Mouse (Mus musculus) megakaryocyte-erythroid progenitor cell, adult 5 weeks (primary cell): ENCODE results near the gene Zkscan16. TPM values are rescaled to one million over a fixed set of nuclear protein-coding genes. Genes with fewer than 3 reads are reported as not detected.

ENCODE experiments used
- polyA plus RNA-seq: library from polyadenylated mRNA; stranded (reverse); fragments of >175 nt; gene quantifications from 2 replicates; pipeline ENCODE4 v1.2.3, GENCODE M21; 2012

Gene Zkscan16
- polyA plus RNA-seq: not detected in 2 replicates

DNA sequence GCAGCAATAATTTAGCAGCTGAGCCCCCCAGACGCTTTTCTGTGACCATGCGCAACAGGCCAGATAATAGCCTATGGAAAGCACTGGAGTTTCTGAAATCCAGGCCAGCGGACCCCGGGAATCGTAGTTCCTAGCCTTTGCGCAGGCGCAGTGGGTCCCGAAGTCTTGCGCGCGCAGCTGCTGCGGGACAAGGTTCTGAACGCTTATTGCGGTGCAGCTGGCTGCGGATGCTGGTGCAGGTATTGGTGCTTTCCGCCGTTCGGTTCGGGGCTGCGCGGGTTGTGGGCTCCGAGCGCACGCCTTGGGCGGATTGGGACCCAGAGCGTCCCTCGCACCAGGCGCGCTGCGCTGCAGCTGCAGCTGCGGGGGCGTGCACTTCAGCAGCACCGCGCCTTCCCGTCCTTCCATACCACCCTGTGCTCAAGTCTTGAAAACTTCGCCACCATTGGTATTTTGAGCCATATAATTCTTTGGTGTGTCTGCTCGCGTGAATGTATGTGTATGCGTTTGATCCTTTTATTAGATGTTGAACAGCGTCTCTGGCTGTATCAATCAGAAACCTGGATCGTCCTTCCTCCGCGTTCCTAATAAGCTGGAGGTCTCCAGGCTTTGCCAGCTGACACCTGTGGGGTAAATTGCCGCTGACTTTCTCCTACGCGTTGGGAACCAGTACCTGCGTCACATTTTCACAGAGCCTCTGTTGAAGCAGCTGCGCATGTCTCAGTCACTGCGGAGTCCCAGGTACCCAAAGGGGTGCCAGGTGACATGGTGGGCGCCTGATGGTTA is at the start of gene Zkscan16:
Gene Zkscan16 (plus strand): TSS at position 209 of the 786 bp plus-strand sequence.

DNA sequence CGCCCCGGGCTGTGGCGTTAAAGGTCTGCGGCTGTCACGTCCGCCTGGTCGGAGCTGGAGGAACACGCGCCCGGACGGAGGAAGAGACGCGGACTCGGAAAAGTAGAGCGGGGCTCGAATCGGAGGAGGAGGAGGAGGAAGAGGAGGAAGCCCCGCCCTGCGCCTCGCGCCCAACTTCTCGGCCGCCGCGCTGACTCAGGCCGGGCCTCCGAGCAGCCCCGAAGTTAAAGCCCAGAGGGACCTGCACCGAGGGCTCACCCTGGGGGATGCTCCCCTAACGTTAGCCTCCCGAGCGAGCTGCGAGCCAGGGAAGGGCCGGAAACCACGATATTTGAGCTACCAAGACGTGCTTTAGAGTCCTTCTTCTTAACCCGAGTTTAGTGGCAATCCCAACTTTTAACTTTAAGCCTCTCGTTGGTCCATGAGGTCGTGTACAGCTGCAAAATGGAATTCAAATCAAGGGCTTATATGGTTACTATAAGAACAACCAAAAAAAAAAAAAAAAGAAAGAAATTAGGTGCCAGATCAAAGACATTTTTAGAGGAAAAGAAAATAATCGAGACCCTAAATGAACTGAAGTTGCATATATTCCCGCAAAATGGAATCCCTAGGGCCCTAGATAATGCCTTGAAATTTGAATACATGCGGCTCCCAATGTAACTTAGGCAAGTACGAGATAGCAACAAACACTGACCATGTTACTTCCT is 30.6 kb upstream of the Zkscan16 start, which contains the start of gene Ecpas:
Gene Ecpas (minus strand): TSS at position 121 of the 707 bp plus-strand sequence.

DNA sequence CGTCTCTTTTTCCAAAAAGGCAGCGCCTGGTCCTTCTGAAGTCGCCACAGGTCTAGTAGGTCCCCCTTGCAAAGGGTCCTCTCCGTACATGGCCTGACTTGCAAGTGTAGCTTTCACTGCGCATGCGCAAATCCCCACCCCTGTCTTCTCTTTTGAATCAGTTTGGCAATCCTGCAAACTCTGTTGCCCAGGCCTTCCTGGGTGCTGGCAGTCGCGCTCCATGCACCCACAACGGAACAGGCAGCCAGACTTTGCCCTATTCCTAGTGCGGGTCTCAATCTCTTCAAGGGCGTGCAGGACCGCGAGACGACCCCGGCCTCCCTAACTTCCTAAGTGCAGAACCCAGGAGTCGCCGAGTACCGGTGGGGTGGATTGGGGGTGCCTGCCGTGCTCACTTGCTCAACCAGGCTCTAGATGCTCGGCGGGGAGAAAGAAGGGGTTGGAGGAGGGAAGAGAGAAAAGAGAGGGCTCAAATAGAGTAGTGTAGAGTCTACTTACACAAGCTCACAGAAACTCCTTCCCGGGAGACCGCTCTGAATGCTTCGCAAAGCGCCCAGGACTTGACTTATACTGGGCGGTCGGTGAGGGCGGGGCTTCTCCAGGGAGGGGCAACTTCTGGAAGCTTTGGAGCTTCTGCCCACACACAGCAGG is 43.2 kb downstream of the Zkscan16 start, which contains the start of gene Ptgr1:
Gene Ptgr1 (minus strand): TSS at position 580 of the 651 bp plus-strand sequence.

DNA sequence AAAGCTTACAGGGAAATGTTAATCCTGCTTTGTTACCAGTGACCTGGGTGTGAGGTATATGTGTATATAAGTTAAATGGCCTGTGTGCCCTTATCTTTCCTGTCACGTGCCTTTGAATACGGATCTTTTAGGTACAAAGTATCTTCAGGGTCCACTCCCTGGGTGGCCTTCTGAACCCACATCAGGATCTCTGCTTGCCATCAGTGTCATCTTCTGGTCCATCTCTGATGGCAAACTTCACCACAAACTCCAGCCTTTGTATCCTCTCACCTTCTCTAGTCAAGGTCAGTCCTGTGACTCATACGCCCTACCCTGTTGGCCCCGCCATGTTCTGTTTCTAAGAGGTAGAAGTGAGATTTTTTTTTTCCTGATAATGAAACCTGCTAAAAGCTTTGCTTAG is 51.3 kb downstream of the Zkscan16 start, which contains the start of gene Dnajc25:
Gene Dnajc25 (plus strand): TSS at position 301 of the 400 bp plus-strand sequence.

DNA sequence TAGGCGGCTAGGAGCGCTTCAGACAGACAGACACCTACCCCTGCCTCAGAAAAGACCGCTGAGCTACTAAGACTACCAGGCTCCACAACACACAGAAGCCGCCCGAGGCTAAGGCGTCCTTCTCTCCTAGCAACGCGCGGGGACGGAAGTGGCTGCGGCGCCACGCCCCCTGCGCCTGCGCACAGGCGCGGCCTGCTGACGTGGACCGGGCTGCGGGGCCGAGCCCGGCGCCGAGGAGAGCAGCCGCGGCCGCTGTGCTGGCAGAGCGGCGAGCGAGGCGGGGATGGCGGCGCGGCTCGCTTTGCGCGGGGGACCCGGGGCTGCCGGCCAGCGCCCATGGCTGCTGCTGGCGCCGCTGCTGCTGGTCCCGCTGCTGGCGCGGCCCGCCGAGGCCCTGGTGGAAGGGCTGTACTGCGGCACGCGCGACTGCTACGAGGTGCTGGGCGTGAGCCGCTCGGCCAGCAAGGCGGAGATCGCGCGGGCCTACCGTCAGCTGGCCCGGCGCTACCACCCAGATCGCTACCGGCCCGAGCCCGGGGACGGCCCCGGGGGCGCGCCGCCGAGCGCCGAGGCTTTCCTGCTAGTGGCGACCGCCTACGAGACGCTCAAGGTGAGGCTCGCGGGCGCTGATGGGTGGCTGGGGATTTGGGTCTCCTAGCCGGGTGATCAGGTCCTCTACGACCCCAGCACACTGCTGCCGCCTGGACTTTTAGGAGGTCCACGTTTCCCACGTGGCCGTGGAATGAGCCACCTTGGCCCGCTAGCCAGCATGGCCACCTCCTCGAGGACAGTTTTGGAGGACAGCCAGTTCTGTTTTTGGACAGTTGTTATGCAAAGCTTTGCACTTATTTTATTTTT is 59.7 kb downstream of the Zkscan16 start, which contains the start of gene Gm20503:
Gene Gm20503 (plus strand): TSS at position 263 of the 858 bp plus-strand sequence.

Other genes starting within 250 kb of the Zkscan16 start
- not detected in 2 replicates for gene Olfr267, start 155.9 kb upstream of the Zkscan16 start, polyA plus RNA-seq
- 18.6 and 18.9 TPM in 2 replicates for gene Ecpas, start 30.9 kb upstream of the Zkscan16 start, polyA plus RNA-seq
- gene Ptgr1, start 43.5 kb downstream of the Zkscan16 start, polyA plus RNA-seq: 1.9 and 3.7 TPM in 2 replicates
- gene Dnajc25, start 51.4 kb downstream of the Zkscan16 start, polyA plus RNA-seq: 7.1 and 8.0 TPM in 2 replicates
- gene Gm20503, start 59.6 kb downstream of the Zkscan16 start, polyA plus RNA-seq: not detected in 2 replicates
- 25.9 and 33.7 TPM in 2 replicates for gene Gng10, start 91.5 kb downstream of the Zkscan16 start, polyA plus RNA-seq
- not detected in 2 replicates for gene AI481877, start 195.4 kb downstream of the Zkscan16 start, polyA plus RNA-seq
- 29.5 and 34.8 TPM in 2 replicates for gene Ugcg, start 245.6 kb downstream of the Zkscan16 start, polyA plus RNA-seq